Mouse (Mus musculus): Measurements from ENCODE around the gene Lemd2. TPM values are rescaled to one million over a fixed set of nuclear protein-coding genes. Genes with fewer than 3 reads are reported as not detected.

Lemd2 gene
- total and polyA plus RNA-seq, 2 experiments from 2014 or later: 19.2 to 86.9 TPM

GRCm38 (mm10) chr17:27160905-27161304 is 43.4 kb downstream of the Lemd2 start:
- no peak for DNase-seq
- no peak overlapping the region for H3K4me3 ChIP-seq (ENCODE audit: low read depth, low read length)
- no peak for ATAC-seq
- H3K36me3 ChIP-seq (ENCODE audit: insufficient read depth): no peaks in the 10 kb centered on the region
- no peak overlapping the region for H3K27ac ChIP-seq (ENCODE audit: low read depth, low read length)
- no peaks in the 10 kb centered on the region for H3K9me3 ChIP-seq (ENCODE audit: low read length)
- H3K4me2 ChIP-seq (ENCODE audit: low read depth): no peak overlapping the region
- H3K9ac ChIP-seq: no peak overlapping the region
- TF ChIP-seq CTCF (IDR thresholded peaks at IDR 0.05; ENCODE audit: low read depth): no peak
- H3K27me3 ChIP-seq (ENCODE audit: insufficient read depth, low read length): no peaks in the 10 kb centered on the region
- no peaks in the 10 kb centered on the region for H3K4me1 ChIP-seq (ENCODE audit: insufficient read depth)
- 77% methylated on average over 4 of the region's 4 CpGs for WGBS

- Histone ChIP-seq H3K27me3 (ENCODE audit: insufficient read depth, low read length) (no peaks in the 10 kb centered on the region), H3K9ac (no peak overlapping the region), H3K9me3 (ENCODE audit: low read length) (no peaks in the 10 kb centered on the region), H3K36me3 (ENCODE audit: insufficient read depth) (no peaks in the 10 kb centered on the region), H3K4me2 (ENCODE audit: low read depth) (no peak overlapping the region), H3K4me1 (ENCODE audit: insufficient read depth) (no peaks in the 10 kb centered on the region), H3K27ac (ENCODE audit: low read depth, low read length) (no peak overlapping the region), H3K4me3 (ENCODE audit: low read depth, low read length) (no peak overlapping the region)
- ATAC-seq: no peak
- whole genome bisulfite sequencing: 77% methylated on average over 7 of the region's 7 CpGs
- TF ChIP-seq CTCF (IDR thresholded peaks at IDR 0.05; ENCODE audit: low read depth): no peak
- DNase-seq: no peak
Measured at GRCm38 (mm10) chr17:27159169-27159568, 45.1 kb downstream of the Lemd2 start.

- Histone ChIP-seq H3K4me2 (ENCODE audit: low read depth) (no peak overlapping the region), H3K9ac (no peak overlapping the region), H3K9me3 (ENCODE audit: low read length) (no peaks in the 10 kb centered on the region), H3K36me3 (ENCODE audit: insufficient read depth) (no peaks in the 10 kb centered on the region), H3K27ac (ENCODE audit: low read depth, low read length) (no peak overlapping the region), H3K4me3 (ENCODE audit: low read depth, low read length) (no peak overlapping the region), H3K4me1 (ENCODE audit: insufficient read depth) (no peaks in the 10 kb centered on the region), H3K27me3 (ENCODE audit: insufficient read depth, low read length) (no peaks in the 10 kb centered on the region)
- WGBS: 84% methylated on average over 6 of the region's 6 CpGs
- no peak for TF ChIP-seq CTCF (IDR thresholded peaks at IDR 0.05; ENCODE audit: low read depth)
- ATAC-seq (no peak), DNase-seq (no peak)
Measured at GRCm38 (mm10) chr17:27158439-27158838, 45.8 kb downstream of the Lemd2 start.

- DNase-seq: no peak
- H3K4me2 ChIP-seq (ENCODE audit: low read depth): no peak overlapping the region
- no peaks in the 10 kb centered on the region for H3K9me3 ChIP-seq (ENCODE audit: low read length)
- ATAC-seq: no peak
- 72% methylated on average over 8 of the region's 8 CpGs for WGBS
- H3K27me3 ChIP-seq (ENCODE audit: insufficient read depth, low read length): no peaks in the 10 kb centered on the region
- H3K4me1 ChIP-seq (ENCODE audit: insufficient read depth): no peaks in the 10 kb centered on the region
- no peak overlapping the region for H3K9ac ChIP-seq
- no peaks in the 10 kb centered on the region for H3K36me3 ChIP-seq (ENCODE audit: insufficient read depth)
- H3K27ac ChIP-seq (ENCODE audit: low read depth, low read length): no peak overlapping the region
- TF ChIP-seq CTCF (IDR thresholded peaks at IDR 0.05; ENCODE audit: low read depth): no peak
- H3K4me3 ChIP-seq (ENCODE audit: low read depth, low read length): no peak overlapping the region
Measured at GRCm38 (mm10) chr17:27155752-27156151, 48.5 kb downstream of the Lemd2 start.

- Histone ChIP-seq H3K4me3 (ENCODE audit: low read depth, low read length) (no peak overlapping the region), H3K4me1 (ENCODE audit: insufficient read depth) (no peaks in the 10 kb centered on the region), H3K9me3 (ENCODE audit: low read length) (no peaks in the 10 kb centered on the region), H3K36me3 (ENCODE audit: insufficient read depth) (no peaks in the 10 kb centered on the region), H3K27ac (ENCODE audit: low read depth, low read length) (no peak overlapping the region), H3K4me2 (ENCODE audit: low read depth) (no peak overlapping the region), H3K27me3 (ENCODE audit: insufficient read depth, low read length) (no peaks in the 10 kb centered on the region), H3K9ac (no peak overlapping the region)
- TF ChIP-seq CTCF (IDR thresholded peaks at IDR 0.05; ENCODE audit: low read depth): no peak
- ATAC-seq: no peak
- no peak for DNase-seq
- 82% methylated on average over 6 of the region's 6 CpGs for WGBS
Measured at GRCm38 (mm10) chr17:27154881-27155280, 49.4 kb downstream of the Lemd2 start.

GRCm38 (mm10) chr17:27154256-27154655 is 50.0 kb downstream of the Lemd2 start:
- no peaks in the 10 kb centered on the region for H3K9me3 ChIP-seq (ENCODE audit: low read length)
- no peak overlapping the region for H3K9ac ChIP-seq
- no peak overlapping the region for H3K4me2 ChIP-seq (ENCODE audit: low read depth)
- no peaks in the 10 kb centered on the region for H3K4me1 ChIP-seq (ENCODE audit: insufficient read depth)
- no peaks in the 10 kb centered on the region for H3K36me3 ChIP-seq (ENCODE audit: insufficient read depth)
- WGBS: 67% methylated on average over 14 of the region's 14 CpGs
- no peaks in the 10 kb centered on the region for H3K27me3 ChIP-seq (ENCODE audit: insufficient read depth, low read length)
- no peak overlapping the region for H3K4me3 ChIP-seq (ENCODE audit: low read depth, low read length)
- no peak for DNase-seq
- peak; percentile 16; the same call in 1 of the 2 replicates for ATAC-seq
- TF ChIP-seq CTCF (IDR thresholded peaks at IDR 0.05; ENCODE audit: low read depth): no peak
- H3K27ac ChIP-seq (ENCODE audit: low read depth, low read length): no peak overlapping the region

- TF ChIP-seq CTCF (IDR thresholded peaks at IDR 0.05; ENCODE audit: low read depth): no peak
- H3K27ac ChIP-seq (ENCODE audit: low read depth, low read length): no peak overlapping the region
Measured at GRCm38 (mm10) chr17:27153773-27154193, 50.5 kb downstream of the Lemd2 start.

More at GRCm38 (mm10) chr17:27153773-27154193, 50.5 kb downstream of the Lemd2 start:
- no peak for DNase-seq
- 61% methylated on average over 9 of the region's 9 CpGs for WGBS
- no peak overlapping the region for H3K4me2 ChIP-seq (ENCODE audit: low read depth)
- H3K27me3 ChIP-seq (ENCODE audit: insufficient read depth, low read length): no peaks in the 10 kb centered on the region
- no peaks in the 10 kb centered on the region for H3K4me1 ChIP-seq (ENCODE audit: insufficient read depth)
- H3K9ac ChIP-seq: no peak overlapping the region
- no peaks in the 10 kb centered on the region for H3K9me3 ChIP-seq (ENCODE audit: low read length)
- no peak for ATAC-seq
- H3K36me3 ChIP-seq (ENCODE audit: insufficient read depth): no peaks in the 10 kb centered on the region
- H3K4me3 ChIP-seq (ENCODE audit: low read depth, low read length): no peak overlapping the region
